Mouse (Mus musculus) lung, embryonic 14.5 days (tissue): ENCODE results near the gene Gm10799. TPM values are rescaled to one million over a fixed set of nuclear protein-coding genes. Genes with fewer than 3 reads are reported as not detected.

Experiments
- ATAC-seq: fragments of 200-750 bp; cut with Nextera tagmentation; 2 replicates; pipeline ENCODE4 v1.8.0; 2017; ENCODE audit warnings: mild to moderate bottlenecking, moderate TSS enrichment, moderate library complexity; ENCODE audit not compliant: insufficient read depth
- DNase-seq: peaks from one replicate; pipeline ENCODE4 v3.0.0-alpha.2; 2015
- H3K27ac ChIP-seq: fragments of 300-500 bp; sonication (generic); 2 replicates; pipeline ENCODE4 v1.5.1; 2014; ENCODE audit warnings: low read depth, mild to moderate bottlenecking, moderate library complexity
- H3K27me3 ChIP-seq: fragments of 300-500 bp; sonication (generic); 2 replicates; pipeline ENCODE4 v1.6.1; 2014; ENCODE audit warnings: low read length, control low read depth; ENCODE audit not compliant: insufficient read depth
- H3K36me3 ChIP-seq: fragments of 300-500 bp; sonication (generic); 2 replicates; pipeline ENCODE4 v1.6.1; 2014; ENCODE audit warnings: control low read depth; ENCODE audit not compliant: insufficient read depth
- H3K4me1 ChIP-seq: fragments of 300-500 bp; sonication (generic); 2 replicates; pipeline ENCODE4 v1.6.1; 2014; ENCODE audit warnings: antibody characterized with exemption, control low read depth; ENCODE audit not compliant: insufficient read depth
- H3K4me2 ChIP-seq: fragments of 300-500 bp; sonication (generic); 2 replicates; pipeline ENCODE4 v1.6.1; 2014; ENCODE audit warnings: mild to moderate bottlenecking
- H3K4me3 ChIP-seq: fragments of 300-500 bp; sonication (generic); 2 replicates; pipeline ENCODE4 v1.5.1; 2014; ENCODE audit warnings: low read depth, low read length
- H3K9ac ChIP-seq: fragments of 300-500 bp; sonication (generic); 2 replicates; pipeline ENCODE4 v1.6.1; 2014
- H3K9me3 ChIP-seq: fragments of 300-500 bp; sonication (generic); 2 replicates; pipeline ENCODE4 v1.6.1; 2016; ENCODE audit warnings: low read depth, low read length, control low read depth
- CTCF ChIP-seq: IDR thresholded peaks from 2 replicates; pipeline ENCODE4 v1.5.1; 2016; ENCODE audit warnings: antibody characterized with exemption, low read depth
- WGBS: fragments of 180-500 bp; shearing (Covaris S2); extraction: QIAGEN DNeasy Blood & Tissue Kit; methylation state at CpG from one replicate; pipeline ENCODE4 v1.1.7; 2014; 5-methylcytosine and 5-hydroxymethylcytosine counted together
- polyA plus RNA-seq: library from polyadenylated mRNA; unstranded; fragments of >200 nt; fragmentation: Nextera tagmentation; extraction: Ambion mirVana; gene quantifications from 2 replicates; pipeline ENCODE4 v1.2.1, GENCODE M21; 2014

Gene Gm10799
- polyA plus RNA-seq, 1 experiment from 2014 or later: not detected

DNA sequence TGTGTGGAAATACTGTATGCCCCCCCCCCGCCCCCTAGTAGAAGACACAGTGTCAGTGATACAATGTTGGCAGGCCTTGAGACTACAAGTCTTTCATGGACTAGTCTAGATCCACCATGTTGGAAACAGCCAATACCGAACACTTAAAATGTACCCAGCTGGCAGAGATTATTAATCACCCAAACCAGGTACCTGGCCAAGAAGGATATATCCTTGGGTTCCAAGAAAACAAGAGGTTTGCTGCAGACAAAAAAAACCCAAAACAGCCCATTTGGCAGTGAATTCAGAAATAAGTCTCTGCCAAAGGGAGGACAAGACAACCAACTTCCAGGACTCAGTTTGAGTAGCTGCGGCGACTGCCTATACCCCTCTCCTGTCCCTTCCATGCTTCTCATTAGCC is 43.7 kb downstream of the Gm10799 start:
- 88% methylated on average over 4 of the region's 4 CpGs for WGBS
- Histone ChIP-seq H3K9me3 (no peaks in the 10 kb centered on the region), H3K9ac (no peak overlapping the region), H3K27ac (no peak overlapping the region), H3K27me3 (no peaks in the 10 kb centered on the region), H3K36me3 (no peaks in the 10 kb centered on the region), H3K4me1 (no peaks in the 10 kb centered on the region), H3K4me2 (no peak overlapping the region), H3K4me3 (no peak overlapping the region)
- ATAC-seq: no peak
- no peak for TF ChIP-seq CTCF
- no peak for DNase-seq

GRCm38 (mm10) chr2:104023096-104023495 is 45.3 kb downstream of the Gm10799 start:
- ATAC-seq (no peak), DNase-seq (no peak)
- no peak overlapping the region for H3K4me3 ChIP-seq
- WGBS: 76% methylated on average over 7 of the region's 7 CpGs
- no peaks in the 10 kb centered on the region for H3K36me3 ChIP-seq
- no peak overlapping the region for H3K27ac ChIP-seq
- TF ChIP-seq CTCF: no peak
- no peaks in the 10 kb centered on the region for H3K4me1 ChIP-seq
- no peak overlapping the region for H3K9ac ChIP-seq
- no peaks in the 10 kb centered on the region for H3K9me3 ChIP-seq
- H3K27me3 ChIP-seq: no peaks in the 10 kb centered on the region
- H3K4me2 ChIP-seq: no peak overlapping the region

Other genes starting within 250 kb of the Gm10799 start
- 44.0 and 44.5 TPM in 2 replicates for gene Lmo2, start 110.6 kb downstream of the Gm10799 start, polyA plus RNA-seq
- 54.0 and 56.6 TPM in 2 replicates for gene Fbxo3, start 40.8 kb downstream of the Gm10799 start, polyA plus RNA-seq
- gene 4931422A03Rik, start 40.2 kb downstream of the Gm10799 start, polyA plus RNA-seq: 1.9 and 2.1 TPM in 2 replicates
- gene Gm10912, start 2.7 kb downstream of the Gm10799 start, polyA plus RNA-seq: not detected in 2 replicates
- 2.8 and 4.5 TPM in 2 replicates for gene Cd59b, start 1.3 kb upstream of the Gm10799 start, polyA plus RNA-seq
- 17.8 and 18.4 TPM in 2 replicates for gene Cd59a, start 27.3 kb upstream of the Gm10799 start, polyA plus RNA-seq
- not detected in 2 replicates for gene A930018P22Rik, start 54.2 kb upstream of the Gm10799 start, polyA plus RNA-seq